Mouse (Mus musculus): Measurements from ENCODE around the gene Disp1.

DNA sequence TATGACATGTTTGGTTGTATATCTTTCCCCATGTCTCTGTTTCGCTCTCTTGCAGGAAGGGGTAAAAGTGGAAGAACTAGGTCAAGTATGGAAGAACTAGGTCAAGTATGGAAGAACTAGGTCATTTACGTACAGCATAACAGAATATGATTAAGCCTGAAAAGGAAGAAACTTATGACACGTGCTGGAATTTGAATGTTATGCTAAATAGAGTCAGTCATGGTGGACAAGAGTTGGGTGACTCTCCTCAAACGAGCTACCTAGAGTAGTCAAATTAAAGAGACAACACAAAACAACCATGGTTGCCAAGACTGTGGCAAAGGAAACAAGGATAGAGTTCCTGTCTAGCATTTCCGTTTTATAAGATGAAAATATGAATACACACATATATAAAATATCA, 116.6 kb downstream of the Disp1 start:
- no peak for TF ChIP-seq GATA1 (IDR thresholded peaks at IDR 0.05; ENCODE audit: low read length)
- no peak for TF ChIP-seq TAL1 (IDR thresholded peaks at IDR 0.05; ENCODE audit: low read length)
